Mouse (Mus musculus) neutrophil, adult 5-6 weeks (primary cell): ENCODE results near the gene Trpv3. TPM values are rescaled to one million over a fixed set of nuclear protein-coding genes. Genes with fewer than 3 reads are reported as not detected.

Experiments used
- ATAC-seq: fragments of 151-379, 151-347 bp; 2 replicates; pipeline ENCODE4 v1.8.0; 2017; ENCODE audit warnings: mild to moderate bottlenecking, moderate TSS enrichment; ENCODE audit not compliant: insufficient number of reproducible peaks, poor library complexity, low FRiP score, severe bottlenecking; ENCODE audit errors: extremely low read depth
- total RNA-seq: library from RNA; stranded (forward); fragments of 200-1000 nt; gene quantifications from 2 replicates; pipeline ENCODE4 v1.2.3, GENCODE M21; 2017

Trpv3 gene
- total RNA-seq: 0.12 TPM in 1 of 2 replicates, not detected in the other

GRCm38 (mm10) chr11:73267267-73267666 lies at the start of gene Trpv3:
TSS of gene Trpv3 (plus strand) at chr11:73267388.
- no peak; the same call in 1 of the 2 replicates for ATAC-seq

- no peak for ATAC-seq
These were observed 47.5 kb upstream of the Trpv3 start for GRCm38 (mm10) chr11:73219671-73220070.

GRCm38 (mm10) chr11:73220651-73221050 lies 46.5 kb upstream of the Trpv3 start:
- no peak for ATAC-seq

- ATAC-seq: no peak
These were observed 44.3 kb upstream of the Trpv3 start for GRCm38 (mm10) chr11:73222846-73223245.

- ATAC-seq: no peak
These were observed 43.2 kb upstream of the Trpv3 start for GRCm38 (mm10) chr11:73223966-73224365.

GRCm38 (mm10) chr11:73225856-73226255 lies 41.3 kb upstream of the Trpv3 start:
- no peak for ATAC-seq

- ATAC-seq: no peak
These were observed 38.3 kb upstream of the Trpv3 start for GRCm38 (mm10) chr11:73228881-73229280.

GRCm38 (mm10) chr11:73230081-73230480 lies 37.1 kb upstream of the Trpv3 start:
- no peak for ATAC-seq

- no peak for ATAC-seq
These were observed 34.7 kb upstream of the Trpv3 start for GRCm38 (mm10) chr11:73232513-73232912.

GRCm38 (mm10) chr11:73233992-73234391 lies 33.2 kb upstream of the Trpv3 start, which contains the start of gene Trpv1:
TSS of gene Trpv1 (plus strand) at chr11:73234292.
- ATAC-seq: no peak

- ATAC-seq: no peak
These were observed 31.0 kb upstream of the Trpv3 start for GRCm38 (mm10) chr11:73235990-73236701.

- no peak for ATAC-seq
These were observed 30.5 kb upstream of the Trpv3 start for GRCm38 (mm10) chr11:73236731-73237130.

GRCm38 (mm10) chr11:73242199-73242598 lies 25.0 kb upstream of the Trpv3 start:
- ATAC-seq: no peak

GRCm38 (mm10) chr11:73242777-73243176 lies 24.4 kb upstream of the Trpv3 start:
- ATAC-seq: no peak

GRCm38 (mm10) chr11:73257362-73257945 lies 9.7 kb upstream of the Trpv3 start:
- no peak for ATAC-seq

- ATAC-seq: no peak
These were observed 8.5 kb upstream of the Trpv3 start for GRCm38 (mm10) chr11:73258664-73259063.

- no peak for ATAC-seq
These were observed 6.7 kb upstream of the Trpv3 start for GRCm38 (mm10) chr11:73260457-73260856.

GRCm38 (mm10) chr11:73261385-73261784 lies 5.8 kb upstream of the Trpv3 start:
- no peak for ATAC-seq

- no peak for ATAC-seq
These were observed 7.6 kb downstream of the Trpv3 start for GRCm38 (mm10) chr11:73274821-73275220.

GRCm38 (mm10) chr11:73280710-73281109 lies 13.5 kb downstream of the Trpv3 start:
- no peak for ATAC-seq
